Mouse (Mus musculus) midbrain, embryonic 11.5 days (tissue): ENCODE measurements around the gene Olfr566. TPM values are rescaled to one million over a fixed set of nuclear protein-coding genes. Genes with fewer than 3 reads are reported as not detected.

ENCODE experiments used
- ATAC-seq: fragments of 200-750 bp; cut with Nextera tagmentation; 2 replicates; pipeline ENCODE4 v1.8.0; 2017; ENCODE audit warnings: moderate TSS enrichment, moderate library complexity; ENCODE audit not compliant: low FRiP score
- DNase-seq: peaks from one replicate; pipeline ENCODE4 v3.0.0; 2015; ENCODE audit warnings: low spot score; ENCODE audit errors: missing footprints
- H3K27ac ChIP-seq: fragments of 300-500 bp; sonication (generic); 2 replicates; pipeline ENCODE4 v1.5.1; 2014; ENCODE audit warnings: low read depth, low read length
- H3K27me3 ChIP-seq: fragments of 300-500 bp; sonication (generic); 2 replicates; pipeline ENCODE4 v1.6.1; 2014; ENCODE audit warnings: mild to moderate bottlenecking, low read length, moderate library complexity, mixed read lengths; ENCODE audit not compliant: control insufficient read depth, insufficient read depth
- H3K36me3 ChIP-seq: fragments of 300-500 bp; sonication (generic); 2 replicates; pipeline ENCODE4 v1.6.1; 2014; ENCODE audit warnings: mild to moderate bottlenecking, low read length, moderate library complexity, mixed read lengths; ENCODE audit not compliant: control insufficient read depth, insufficient read depth
- H3K4me1 ChIP-seq: fragments of 300-500 bp; sonication (generic); 2 replicates; pipeline ENCODE4 v1.6.1; 2014; ENCODE audit warnings: low read length; ENCODE audit not compliant: control insufficient read depth, insufficient read depth
- H3K4me2 ChIP-seq: fragments of 300-500 bp; sonication (generic); 2 replicates; pipeline ENCODE4 v1.6.1; 2014; ENCODE audit warnings: mild to moderate bottlenecking, moderate library complexity
- H3K4me3 ChIP-seq: fragments of 300-500 bp; sonication (generic); 2 replicates; pipeline ENCODE4 v1.5.1; 2014; ENCODE audit warnings: low read depth, low read length
- H3K9ac ChIP-seq: fragments of 300-500 bp; sonication (generic); 2 replicates; pipeline ENCODE4 v1.6.1; 2014; ENCODE audit warnings: low read length
- H3K9me3 ChIP-seq: fragments of 300-500 bp; sonication (generic); 2 replicates; pipeline ENCODE4 v1.6.1; 2016; ENCODE audit warnings: low read length; ENCODE audit not compliant: control insufficient read depth
- WGBS: fragments of 180-500 bp; shearing (Covaris S2); extraction: QIAGEN DNeasy Blood & Tissue Kit; methylation state at CpG from one replicate; pipeline ENCODE4 v1.1.7; 2014; 5-methylcytosine and 5-hydroxymethylcytosine counted together
- polyA plus RNA-seq: library from polyadenylated mRNA; unstranded; fragments of >200 nt; fragmentation: Nextera tagmentation; extraction: Ambion mirVana; gene quantifications from 2 replicates; pipeline ENCODE4 v1.2.1, GENCODE M21; 2014

Olfr566 gene
- polyA plus RNA-seq, result not detected in 2 replicates

GRCm38 (mm10) chr7:102858665-102859064 is at the start of gene Olfr566:
Gene Olfr566 (minus strand): TSS chr7:102858765.
- no peaks in the 10 kb centered on the region for H3K36me3 ChIP-seq
- no peaks in the 10 kb centered on the region for H3K27me3 ChIP-seq
- WGBS, result 87% methylated on average over 1 of the region's 1 CpGs
- H3K4me1 ChIP-seq, result no peaks in the 10 kb centered on the region
- ATAC-seq (no peak), DNase-seq (no peak)
- no peak within 1 kb of the TSS for H3K4me2 ChIP-seq
- H3K27ac ChIP-seq, result no peak within 1 kb of the TSS
- H3K9ac ChIP-seq, result no peak within 1 kb of the TSS
- H3K4me3 ChIP-seq, result no peak within 1 kb of the TSS
- H3K9me3 ChIP-seq, result no peaks in the 10 kb centered on the region

DNA sequence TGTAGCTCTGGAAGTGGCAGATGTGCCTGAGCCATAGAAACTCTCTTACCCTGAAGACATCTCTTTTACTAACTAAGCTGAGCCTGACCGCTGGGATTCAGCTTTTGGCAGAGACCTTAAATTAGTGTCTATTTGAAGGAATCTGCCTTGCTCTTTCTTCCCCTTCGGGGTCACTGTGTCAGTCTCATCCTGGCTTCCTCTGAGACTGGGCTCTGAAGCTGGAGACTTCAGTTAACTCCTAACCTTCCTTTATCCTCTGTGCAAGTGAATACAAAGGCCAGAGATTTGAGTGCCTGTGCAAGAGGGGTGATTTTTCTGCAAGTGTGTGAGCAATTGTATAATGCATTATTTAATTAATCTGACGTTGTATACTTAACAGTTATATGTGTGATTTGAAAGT is 32.2 kb upstream of the Olfr566 start, which contains the start of gene Olfr569:
TSS of gene Olfr569 (minus strand) at position 101 of the 400 bp plus-strand sequence.
- Histone ChIP-seq H3K4me2 (no peak within 1 kb of the TSS), H3K4me3 (no peak within 1 kb of the TSS), H3K9me3 (no peaks in the 10 kb centered on the region), H3K27me3 (no peaks in the 10 kb centered on the region), H3K27ac (no peak within 1 kb of the TSS), H3K4me1 (no peaks in the 10 kb centered on the region), H3K9ac (no peak within 1 kb of the TSS), H3K36me3 (no peaks in the 10 kb centered on the region)
- no peak for DNase-seq
- no peak for ATAC-seq
- 75% methylated on average over 3 of the region's 3 CpGs for WGBS

DNA sequence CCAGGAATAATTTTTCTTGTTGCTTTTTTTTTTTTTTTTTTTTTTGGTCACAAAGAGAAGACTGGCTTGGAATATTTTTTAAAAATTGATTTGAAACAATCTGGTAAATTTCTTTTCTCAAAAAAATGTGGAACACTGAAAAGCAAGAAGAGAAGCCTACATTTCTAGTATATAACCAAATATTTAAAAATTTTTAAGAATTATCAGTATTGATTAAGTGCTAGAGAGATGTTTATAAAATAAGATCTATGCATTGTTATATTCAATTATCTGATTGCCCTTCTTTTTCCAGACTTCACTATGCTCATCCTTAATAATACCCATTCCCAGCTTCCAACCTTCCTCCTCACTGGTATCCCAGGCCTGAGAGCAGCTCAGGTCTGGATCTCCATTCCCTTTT is 18.3 kb upstream of the Olfr566 start, which contains the start of gene Olfr568:
TSS of gene Olfr568 (plus strand) at position 301 of the 400 bp plus-strand sequence.
- no peak for ATAC-seq
- Histone ChIP-seq H3K9ac (no peak within 1 kb of the TSS), H3K4me3 (no peak within 1 kb of the TSS), H3K4me1 (no peaks in the 10 kb centered on the region), H3K4me2 (no peak within 1 kb of the TSS), H3K27me3 (no peaks in the 10 kb centered on the region), H3K27ac (no peak within 1 kb of the TSS), H3K9me3 (no peaks in the 10 kb centered on the region), H3K36me3 (no peaks in the 10 kb centered on the region)
- DNase-seq, result no peak

GRCm38 (mm10) chr7:102855807-102856206 is 2.8 kb downstream of the Olfr566 start:
- H3K9ac ChIP-seq, result no peak overlapping the region
- H3K4me2 ChIP-seq, result no peak overlapping the region
- H3K27ac ChIP-seq, result no peak overlapping the region
- H3K36me3 ChIP-seq, result no peaks in the 10 kb centered on the region
- no peak for DNase-seq
- no peaks in the 10 kb centered on the region for H3K9me3 ChIP-seq
- no peaks in the 10 kb centered on the region for H3K27me3 ChIP-seq
- H3K4me1 ChIP-seq, result no peaks in the 10 kb centered on the region
- ATAC-seq, result no peak
- no peak overlapping the region for H3K4me3 ChIP-seq

Other genes with a start within 250 kb of the Olfr566 start
- not detected in 2 replicates for gene Olfr553, start 240.5 kb downstream of the Olfr566 start, polyA plus RNA-seq
- gene Olfr554, start 220.3 kb downstream of the Olfr566 start, polyA plus RNA-seq, result not detected in 2 replicates
- not detected in 2 replicates for gene Olfr555, start 199.9 kb downstream of the Olfr566 start, polyA plus RNA-seq
- not detected in 2 replicates for gene Olfr556, start 193.9 kb downstream of the Olfr566 start, polyA plus RNA-seq
- 9.5 and 10.8 TPM in 2 replicates for gene Trim68, start 171.4 kb downstream of the Olfr566 start, polyA plus RNA-seq
- gene Olfr557, start 162.9 kb downstream of the Olfr566 start, polyA plus RNA-seq, result not detected in 2 replicates
- not detected in 2 replicates for gene Olfr558, start 156.6 kb downstream of the Olfr566 start, polyA plus RNA-seq
- not detected in 2 replicates for gene Olfr33, start 139.7 kb downstream of the Olfr566 start, polyA plus RNA-seq
- gene Olfr559, start 131.3 kb downstream of the Olfr566 start, polyA plus RNA-seq, result not detected in 2 replicates
- not detected in 2 replicates for gene Olfr560, start 99.4 kb downstream of the Olfr566 start, polyA plus RNA-seq
- gene Olfr78, start 99.3 kb downstream of the Olfr566 start, polyA plus RNA-seq, result not detected in 2 replicates
- gene Olfr561, start 87.5 kb downstream of the Olfr566 start, polyA plus RNA-seq, result not detected in 2 replicates
- not detected in 2 replicates for gene Olfr564, start 55.3 kb downstream of the Olfr566 start, polyA plus RNA-seq
- gene Olfr568, start 18.4 kb upstream of the Olfr566 start, polyA plus RNA-seq, result not detected in 2 replicates
- not detected in 2 replicates for gene Olfr569, start 32.1 kb upstream of the Olfr566 start, polyA plus RNA-seq
- gene Olfr570, start 35.8 kb upstream of the Olfr566 start, polyA plus RNA-seq, result not detected in 2 replicates
- gene Olfr571, start 58.8 kb upstream of the Olfr566 start, polyA plus RNA-seq, result 0.11 TPM in 1 of 2 replicates, not detected in the other
- not detected in 2 replicates for gene Olfr572, start 65.6 kb upstream of the Olfr566 start, polyA plus RNA-seq
- not detected in 2 replicates for gene Olfr573-ps1, start 83.8 kb upstream of the Olfr566 start, polyA plus RNA-seq
- not detected in 2 replicates for gene Olfr574, start 89.7 kb upstream of the Olfr566 start, polyA plus RNA-seq
- not detected in 2 replicates for gene Olfr575, start 100.0 kb upstream of the Olfr566 start, polyA plus RNA-seq
- not detected in 2 replicates for gene Olfr576, start 103.9 kb upstream of the Olfr566 start, polyA plus RNA-seq
- not detected in 2 replicates for gene Olfr577, start 117.2 kb upstream of the Olfr566 start, polyA plus RNA-seq
- not detected in 2 replicates for gene Olfr578, start 130.6 kb upstream of the Olfr566 start, polyA plus RNA-seq
- gene Olfr582, start 179.3 kb upstream of the Olfr566 start, polyA plus RNA-seq, result not detected in 2 replicates
- gene Olfr583, start 192.5 kb upstream of the Olfr566 start, polyA plus RNA-seq, result not detected in 2 replicates
- not detected in 2 replicates for gene Olfr584, start 223.1 kb upstream of the Olfr566 start, polyA plus RNA-seq
- not detected in 2 replicates for gene Olfr585, start 239.0 kb upstream of the Olfr566 start, polyA plus RNA-seq